Mouse (Mus musculus) gonadal fat pad, adult 2 months (tissue): ENCODE results near the gene Scfd2. TPM values are rescaled to one million over a fixed set of nuclear protein-coding genes. Genes with fewer than 3 reads are reported as not detected.

ENCODE experiments used
- DNase-seq: peaks from one replicate; pipeline ENCODE4 v3.0.0-alpha.2; 2012; ENCODE audit warnings: low read depth
- polyA plus RNA-seq: library from polyadenylated mRNA; depleted of rRNA; stranded (reverse); fragments of >200 nt; gene quantifications from 2 replicates; pipeline ENCODE4 v1.2.3, GENCODE M21; 2012

Scfd2 gene
- polyA plus RNA-seq, 1 experiment = 20.2 TPM

DNA sequence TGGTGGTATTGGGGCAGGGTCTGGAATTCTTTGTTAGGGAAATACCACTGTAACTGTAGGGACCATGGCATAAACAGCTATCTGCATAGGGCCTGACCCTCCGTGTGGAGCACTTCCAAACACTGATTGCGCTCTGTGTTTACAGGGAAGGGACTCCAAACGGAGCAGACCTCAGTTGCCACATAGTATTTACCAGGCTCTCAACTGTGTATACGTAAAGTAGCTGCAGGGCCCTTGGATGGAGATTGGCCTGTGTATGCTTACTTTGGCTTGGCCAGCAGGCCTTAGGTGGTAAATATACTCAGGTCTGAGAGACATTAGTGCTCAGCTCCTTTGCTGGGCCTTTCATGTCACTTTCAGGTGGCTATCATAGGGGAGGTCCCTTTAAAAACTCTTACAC, 329.0 kb downstream of the Scfd2 start:
- DNase-seq = no peak

DNA sequence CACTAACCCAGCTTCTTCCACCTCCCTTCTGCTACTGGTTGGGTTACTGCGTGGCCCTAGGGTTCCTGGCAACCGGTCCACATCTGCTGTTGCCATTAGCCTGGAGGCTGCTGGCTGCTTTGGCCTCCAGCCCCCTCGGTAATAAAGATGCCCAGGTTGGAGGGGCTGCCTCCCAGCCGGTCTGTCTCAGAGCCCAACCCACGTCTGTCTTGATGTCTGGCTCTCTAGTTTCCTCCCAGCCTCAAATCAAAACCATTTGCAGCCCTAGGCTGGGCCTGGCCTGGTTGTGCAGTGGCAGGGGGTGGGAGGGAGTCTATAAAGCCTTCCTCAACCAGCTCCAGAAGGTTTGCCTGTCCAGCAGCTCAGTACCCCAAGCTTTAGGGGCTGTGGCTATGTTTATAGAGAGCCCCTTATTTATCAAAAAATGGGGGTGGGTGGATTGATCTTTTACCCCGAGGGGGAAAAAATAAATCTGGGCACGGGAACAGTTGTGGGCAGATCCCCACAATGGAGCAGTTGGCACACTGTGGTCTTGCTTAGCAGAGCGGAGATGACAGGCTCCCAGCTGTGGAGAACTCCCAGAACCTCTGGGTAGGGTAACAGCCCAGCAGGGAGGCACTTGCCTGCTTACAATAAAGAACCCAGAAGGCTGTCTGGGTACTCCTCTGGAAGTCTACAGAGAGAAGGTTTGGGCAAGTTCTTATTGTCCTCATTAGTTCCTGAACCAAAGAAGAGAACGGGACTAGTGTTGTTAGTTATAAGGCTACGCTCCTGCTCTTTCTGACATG, 329.8 kb downstream of the Scfd2 start:
- no peak for DNase-seq

DNA sequence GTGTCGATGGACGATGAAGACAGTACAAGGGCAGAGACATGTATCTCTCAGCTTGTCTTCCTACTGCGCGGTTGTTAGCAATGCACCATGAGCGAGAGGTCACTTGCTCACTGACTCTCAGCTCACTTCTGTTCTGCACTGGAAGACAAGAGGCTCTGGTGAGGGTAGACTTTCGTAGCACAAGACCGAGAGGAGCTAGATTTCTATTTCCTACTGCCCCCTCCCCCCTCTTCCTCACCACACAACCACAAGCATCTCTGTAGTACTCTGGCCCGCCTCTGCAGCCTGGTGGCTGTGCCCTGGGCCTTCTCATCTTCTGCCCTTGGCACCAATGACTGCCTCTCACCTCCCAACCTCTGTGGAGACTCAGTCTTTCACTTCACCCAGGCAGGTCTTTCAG, 331.1 kb downstream of the Scfd2 start:
- no peak for DNase-seq

GRCm38 (mm10) chr5:74199793-74200192, 331.8 kb downstream of the Scfd2 start:
- no peak for DNase-seq

- no peak for DNase-seq
These were observed 333.1 kb downstream of the Scfd2 start for GRCm38 (mm10) chr5:74198446-74198845.

DNA sequence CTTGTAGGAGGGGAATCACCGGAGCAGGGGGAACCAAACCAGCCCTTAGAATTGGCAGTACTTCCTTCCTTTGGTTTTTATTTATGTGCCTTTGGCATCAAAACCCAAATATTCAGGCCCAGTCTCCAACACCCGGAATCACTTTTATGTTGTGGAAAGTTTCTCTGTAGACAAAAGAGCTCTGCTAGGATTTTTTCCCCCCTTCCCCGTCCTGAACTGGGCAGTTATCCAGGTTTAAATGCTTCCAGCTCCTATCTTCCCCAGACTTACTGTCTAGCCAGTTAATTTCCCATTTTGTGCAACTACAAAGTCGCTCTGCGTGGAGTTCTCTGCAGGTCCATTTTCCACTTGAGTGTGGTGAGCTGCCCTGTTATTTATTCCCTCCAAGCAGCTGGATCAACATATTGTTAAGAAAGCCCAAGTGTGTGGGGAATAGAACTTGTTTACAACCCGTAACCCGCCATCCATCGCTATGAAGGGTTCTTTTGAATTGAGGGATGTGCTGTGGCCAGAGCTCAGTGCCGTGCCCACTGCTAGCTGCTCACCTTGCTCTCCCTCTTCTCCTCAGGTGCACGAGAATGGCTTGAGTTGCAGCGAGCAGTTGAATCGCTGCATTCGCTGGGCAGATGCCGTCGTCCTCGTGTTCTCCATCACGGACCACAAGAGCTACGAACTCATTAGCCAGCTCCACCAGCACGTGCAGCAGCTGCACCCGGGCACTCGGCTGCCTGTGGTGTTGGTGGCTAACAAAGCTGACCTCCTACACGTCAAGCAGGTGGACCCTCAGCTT, 333.8 kb downstream of the Scfd2 start:
- no peak for DNase-seq

DNA sequence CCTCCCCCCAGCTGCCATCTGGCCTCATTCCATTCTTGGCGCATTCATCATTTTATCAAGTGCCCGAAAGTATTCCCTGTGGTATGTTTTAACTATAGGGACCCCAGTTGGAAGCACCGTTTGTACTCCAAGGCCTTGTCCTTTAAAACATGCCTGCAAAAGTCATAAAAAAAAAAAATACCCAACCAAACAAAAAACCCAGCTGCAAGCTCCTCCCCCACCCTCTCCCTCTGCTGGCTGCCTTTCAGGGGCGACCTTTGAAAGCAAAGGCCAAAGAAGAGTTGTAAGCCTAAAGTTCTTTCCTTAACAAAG, 335.3 kb downstream of the Scfd2 start:
- no peak for DNase-seq

GRCm38 (mm10) chr5:74195614-74196306, 335.8 kb downstream of the Scfd2 start:
- DNase-seq = no peak

DNA sequence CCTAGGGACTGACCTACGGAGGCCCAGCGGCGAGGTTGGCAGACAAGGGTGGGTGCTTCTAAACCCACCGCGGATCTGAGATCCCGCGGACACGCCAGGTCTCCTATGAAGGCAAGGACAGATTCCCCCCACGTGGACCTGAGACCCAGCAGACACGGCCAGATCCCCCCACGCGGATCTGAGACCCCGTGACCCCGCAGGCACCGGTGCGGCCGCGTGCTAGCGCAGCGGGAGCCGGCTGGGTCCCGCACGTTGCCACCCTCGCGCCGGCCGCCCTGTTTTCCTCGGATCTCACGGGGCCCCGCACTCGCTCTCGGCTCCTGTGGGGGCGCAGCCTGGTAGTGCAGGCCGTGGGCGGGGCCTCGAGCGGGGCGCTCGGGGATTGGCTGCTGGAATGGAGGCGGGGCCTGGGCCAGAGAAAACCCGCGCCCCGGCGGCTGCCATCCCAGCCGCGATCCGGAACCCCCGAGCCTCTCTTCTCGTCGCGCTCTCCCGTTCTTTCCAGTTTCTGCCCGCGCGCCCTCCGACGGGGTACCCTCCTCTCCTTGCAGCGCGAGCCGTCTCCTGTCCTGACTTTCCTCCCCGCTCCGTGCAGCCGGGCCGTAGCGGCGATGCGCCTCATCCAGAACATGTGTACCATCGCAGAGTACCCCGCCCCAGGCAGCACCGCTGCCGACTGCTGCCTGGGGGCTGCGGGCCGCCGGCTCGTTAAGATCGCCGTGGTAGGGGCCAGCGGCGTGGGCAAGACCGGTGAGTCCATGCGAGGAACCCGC, 336.5 kb downstream of the Scfd2 start, which contains the start of gene Rasl11b:
Gene Rasl11b, plus strand, starts transcription at position 446 of the 773 bp plus-strand sequence.
- DNase-seq = no peak

DNA sequence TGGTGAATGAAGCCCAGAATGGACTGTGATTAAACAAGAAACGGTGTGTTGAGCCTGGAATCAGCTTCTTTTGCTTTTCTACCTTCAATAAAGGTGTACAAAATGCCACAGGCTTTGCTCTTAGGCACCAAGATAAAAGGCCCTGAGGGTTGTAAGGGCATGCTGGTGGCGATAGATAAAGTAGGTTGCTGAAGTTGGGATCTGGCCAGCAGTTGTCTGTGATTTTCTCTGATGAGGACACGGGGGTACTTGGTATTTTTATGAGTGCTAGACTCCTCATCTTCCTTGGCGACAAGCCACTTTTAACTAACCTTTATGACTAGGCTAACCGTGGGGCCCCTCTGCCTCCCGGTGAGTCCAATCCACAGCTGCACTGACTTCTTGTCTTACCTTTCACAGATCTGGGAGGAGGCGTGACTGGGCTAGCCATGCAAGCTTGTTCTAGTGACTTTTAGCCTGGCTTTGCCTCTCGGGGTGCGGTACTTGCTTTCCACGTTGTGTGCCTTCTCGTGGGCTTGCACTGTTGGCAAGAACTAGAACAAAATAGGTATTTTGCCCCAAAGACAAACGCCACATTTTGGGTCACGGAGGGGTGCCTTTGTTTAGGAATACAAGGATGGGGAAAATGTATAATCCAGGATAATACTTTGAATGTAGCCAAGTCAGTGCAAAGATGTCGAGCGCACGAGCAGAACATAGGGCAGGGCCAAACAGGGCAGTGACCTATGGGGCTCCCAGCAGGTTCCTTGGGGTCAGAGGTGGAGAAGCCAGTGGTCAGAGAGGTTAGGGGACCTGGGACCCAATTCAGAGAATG, 337.3 kb downstream of the Scfd2 start:
- no peak for DNase-seq

DNA sequence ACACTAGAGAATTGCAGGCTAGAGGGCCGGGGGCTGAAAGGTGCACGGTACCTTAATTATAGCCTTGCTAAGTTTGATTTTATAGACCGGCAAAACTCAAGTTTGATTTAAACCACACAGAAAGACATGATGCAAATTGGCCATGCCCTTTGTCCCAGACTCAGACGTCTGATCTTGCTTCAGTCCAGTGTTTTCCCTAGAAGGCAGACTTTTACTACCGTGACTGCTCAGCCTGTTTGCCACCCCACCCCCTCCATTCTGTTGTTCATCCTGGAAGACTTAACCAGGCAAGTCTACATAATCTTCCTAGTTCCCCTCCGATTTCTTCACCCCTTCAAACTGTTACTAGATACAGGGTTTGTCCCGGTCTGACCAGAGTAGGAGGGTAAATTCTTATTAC, 337.9 kb downstream of the Scfd2 start:
- DNase-seq = no peak

GRCm38 (mm10) chr5:74193008-74193407, 338.6 kb downstream of the Scfd2 start:
- DNase-seq = no peak

DNA sequence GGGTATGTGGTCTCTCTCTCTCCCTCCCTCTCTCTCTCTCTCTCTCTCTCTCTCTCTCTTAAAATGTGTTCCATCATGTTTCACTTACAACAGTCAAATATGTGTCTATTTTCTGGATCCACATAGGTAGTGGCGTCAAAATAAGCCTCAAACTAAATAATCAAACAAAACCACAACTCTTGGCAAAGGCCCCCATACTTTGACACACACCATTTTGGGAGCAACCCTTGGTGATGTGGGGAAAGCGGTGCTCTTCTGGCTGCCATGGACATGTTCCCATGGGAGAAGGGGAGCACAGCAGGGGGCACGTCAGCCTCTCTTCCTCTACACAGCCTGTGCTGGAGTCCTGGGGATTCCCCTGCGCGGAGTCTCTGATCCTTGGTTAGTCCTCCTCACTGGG, 340.6 kb downstream of the Scfd2 start:
- DNase-seq = no peak

GRCm38 (mm10) chr5:74190161-74190491, 341.4 kb downstream of the Scfd2 start:
- DNase-seq = no peak

DNA sequence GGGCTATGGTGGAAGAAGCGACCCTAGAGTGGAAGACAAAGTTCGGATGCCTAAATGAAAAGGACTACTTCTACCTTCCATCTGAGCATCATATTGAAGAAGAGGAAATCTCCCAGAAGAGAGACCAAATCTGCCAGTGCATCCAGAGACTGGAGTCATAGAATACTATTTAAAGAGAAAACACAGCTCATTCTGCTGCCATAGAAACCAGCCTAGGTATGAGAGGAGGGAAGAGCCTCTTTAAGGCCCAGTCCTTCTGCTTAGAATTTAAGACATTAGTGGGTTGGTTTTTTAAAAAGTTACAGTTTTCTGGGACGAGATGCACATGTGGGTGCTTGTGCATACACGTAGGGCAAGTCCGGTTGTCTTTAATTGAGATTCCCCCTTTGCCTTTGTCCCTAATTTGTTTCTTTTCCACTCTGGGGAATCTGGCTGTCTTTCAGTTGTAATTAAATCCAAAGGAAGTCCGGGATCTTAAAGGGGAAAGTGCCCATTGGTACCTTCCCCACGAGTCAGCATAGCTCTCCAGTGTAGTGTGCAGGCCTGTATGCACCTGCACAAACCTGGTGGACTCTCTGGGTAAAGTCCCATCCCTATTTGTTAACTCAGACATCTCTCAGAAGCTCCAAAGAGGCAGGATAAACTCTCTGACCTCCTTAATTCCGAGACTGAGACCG, 341.9 kb downstream of the Scfd2 start:
- DNase-seq = no peak

GRCm38 (mm10) chr5:74188886-74189285, 342.7 kb downstream of the Scfd2 start:
- DNase-seq = no peak

DNA sequence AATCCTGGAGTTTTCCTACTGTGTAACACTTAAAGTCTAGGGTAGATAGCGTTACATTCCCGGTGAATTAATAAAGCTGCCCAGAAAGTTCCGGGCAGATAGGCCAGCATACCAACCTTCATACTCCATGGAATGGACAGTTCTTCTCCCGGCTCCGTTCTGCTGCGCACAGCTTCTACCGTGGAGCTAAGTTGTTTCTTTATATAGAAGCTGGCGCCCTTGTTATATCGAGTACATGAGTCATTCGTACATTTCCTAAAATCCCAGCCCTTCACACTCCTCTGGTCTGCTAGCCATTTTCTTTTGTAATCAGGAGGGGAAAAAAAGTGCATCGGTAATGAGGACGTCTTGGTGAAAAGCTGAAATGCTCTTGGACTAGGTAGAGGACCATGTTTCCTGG, 343.5 kb downstream of the Scfd2 start:
- no peak for DNase-seq

- no peak for DNase-seq
These were observed 347.0 kb downstream of the Scfd2 start for GRCm38 (mm10) chr5:74184607-74185006.

DNA sequence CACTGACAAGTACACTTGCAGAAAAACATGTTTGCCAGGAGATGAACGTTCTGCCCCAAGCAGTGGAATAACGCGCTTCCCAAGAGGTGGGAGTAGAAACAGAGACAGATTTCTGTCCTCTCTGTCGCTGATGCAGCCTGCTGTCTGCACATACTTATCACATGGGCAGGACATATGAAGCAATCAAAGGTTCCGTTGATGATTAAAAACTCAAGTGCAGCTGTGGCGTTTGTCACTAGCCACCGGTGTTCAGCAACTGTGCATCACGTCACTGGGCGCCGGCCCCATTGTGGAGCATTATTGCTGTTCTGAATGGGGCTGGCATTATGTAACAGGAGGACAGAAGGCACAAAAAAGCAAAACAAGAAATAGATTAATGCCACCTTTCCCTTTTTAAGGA, 348.4 kb downstream of the Scfd2 start:
- DNase-seq = no peak

GRCm38 (mm10) chr5:74180216-74180615, 351.3 kb downstream of the Scfd2 start:
- DNase-seq = no peak
